Mouse (Mus musculus): ENCODE measurements at regions not wholly inside any gene's neighbourhood (a gene's known extent, or its start where the extent isn't known, plus 50 kb on each side); places are given as distances from the start of the nearest gene placed in this dataset.
A peak's percentile ranks its signal among the peaks of the same experiment; 100 is the strongest.

DNA sequence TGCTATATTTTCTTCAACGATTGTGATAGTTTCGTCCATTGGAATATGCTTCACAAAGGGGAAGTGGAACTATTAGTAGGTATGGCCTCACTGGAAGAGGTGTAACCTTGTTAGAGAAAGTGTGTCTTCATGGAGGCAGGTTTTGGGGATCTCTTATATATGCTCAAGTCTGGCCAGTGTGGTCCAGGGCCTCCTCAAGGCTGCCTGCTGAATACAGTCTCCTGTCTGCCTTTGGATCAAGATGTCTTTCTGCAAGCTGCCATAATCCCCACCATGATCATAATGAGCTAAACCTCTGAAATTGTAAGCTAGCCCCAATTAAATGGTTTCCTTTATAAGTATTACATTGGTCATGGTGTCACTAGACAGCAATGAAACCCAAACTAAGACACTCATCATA is 384.3 kb downstream of the Btbd3 start:
- no peak for DNase-seq

DNA sequence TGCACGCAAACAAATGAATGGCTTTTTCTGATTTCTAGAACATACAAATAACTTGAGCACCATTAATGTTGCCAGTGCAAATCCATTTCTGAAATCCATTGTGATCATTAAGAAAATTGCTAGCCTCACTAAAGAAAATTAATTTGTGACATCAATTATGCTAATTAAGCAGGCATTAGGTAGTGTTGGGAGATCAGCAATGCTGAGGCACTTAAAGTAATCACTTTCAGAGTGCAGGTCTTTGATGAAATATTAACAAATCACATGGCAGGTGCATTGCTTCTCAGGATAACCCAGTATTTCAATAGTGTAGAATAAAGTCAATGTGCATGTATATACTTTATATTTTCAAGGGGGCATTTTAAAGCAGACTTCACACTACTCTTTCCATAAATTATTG is 385.0 kb downstream of the Btbd3 start:
- DNase-seq, result no peak

DNA sequence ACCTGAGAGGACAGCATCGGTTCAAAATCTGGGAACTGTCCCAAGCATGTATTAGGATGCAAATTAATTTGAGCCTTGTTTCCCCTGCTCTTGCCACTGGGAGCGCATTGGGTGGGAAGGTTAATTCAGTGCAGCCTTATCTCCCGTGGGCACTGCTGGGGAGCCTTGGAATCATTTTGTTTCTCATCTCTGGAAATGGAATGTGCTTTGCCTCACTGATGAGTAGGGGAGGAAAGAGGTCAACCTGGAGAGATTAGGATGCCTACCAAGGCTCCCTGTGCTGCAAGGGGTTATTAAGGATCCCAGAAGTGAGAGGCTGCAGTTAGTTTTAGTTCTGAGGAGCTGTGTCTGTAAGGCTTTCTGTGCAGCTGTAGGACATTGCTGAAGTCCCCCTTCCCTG is 392.3 kb downstream of the Btbd3 start:
- no peak for DNase-seq

DNA sequence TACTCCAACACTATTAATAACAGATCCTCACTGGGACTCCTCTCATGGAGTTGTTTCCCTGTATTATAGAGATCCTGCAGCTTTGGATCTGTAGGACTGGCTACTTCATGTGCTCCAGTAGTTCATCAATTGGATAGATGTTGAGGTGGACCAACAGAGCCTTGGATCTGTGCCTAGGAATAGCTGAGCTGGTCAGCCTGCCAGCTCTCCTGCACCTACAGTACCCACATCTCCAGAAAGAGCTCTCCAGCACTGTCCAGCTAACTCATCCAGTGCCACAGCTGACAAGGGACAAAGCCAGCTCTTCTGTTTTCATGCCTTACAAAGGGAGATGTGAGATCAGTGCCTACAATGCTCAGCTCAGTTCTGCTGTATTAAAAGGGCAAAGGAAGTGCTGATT is 403.0 kb downstream of the Btbd3 start:
- DNase-seq, result no peak

DNA sequence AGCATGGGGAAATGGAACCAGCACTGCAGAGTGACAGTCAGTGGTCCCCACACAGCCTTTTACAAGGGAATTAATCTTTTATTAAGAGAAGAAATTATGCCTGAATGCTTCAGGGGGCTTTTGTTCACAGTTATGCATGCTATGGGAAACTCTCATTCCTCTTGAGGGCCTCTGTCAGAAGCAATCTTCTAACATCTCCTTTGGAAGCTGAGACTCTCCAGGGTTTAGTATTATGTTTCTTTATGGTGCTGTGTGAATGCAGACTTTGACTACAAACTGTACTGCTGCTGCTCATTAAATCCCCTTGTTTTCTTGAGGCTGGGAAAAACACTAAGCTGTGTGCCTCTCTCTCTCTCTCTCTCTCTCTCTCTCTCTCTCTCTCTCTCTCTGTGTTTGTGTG is 413.9 kb downstream of the Btbd3 start:
- no peak for DNase-seq

DNA sequence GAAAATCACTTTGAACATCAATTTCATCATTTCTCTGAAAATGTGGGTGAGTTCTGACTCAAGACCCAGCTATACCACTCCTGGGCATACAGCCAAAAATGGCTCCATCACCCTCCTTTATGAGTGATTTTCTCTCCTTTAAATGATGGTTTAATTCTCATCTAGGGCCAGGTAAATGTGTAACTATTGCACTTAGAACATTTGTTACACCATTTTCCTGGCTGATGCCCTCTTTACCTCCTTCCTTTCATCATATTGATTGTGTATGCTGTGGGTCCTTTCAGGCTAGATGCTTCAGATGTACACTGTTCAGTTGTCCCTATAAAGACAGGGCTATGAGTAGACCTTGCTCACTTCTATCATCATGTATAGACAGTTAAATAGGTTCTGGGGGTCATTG is 418.4 kb downstream of the Btbd3 start:
- DNase-seq, result no peak

DNA sequence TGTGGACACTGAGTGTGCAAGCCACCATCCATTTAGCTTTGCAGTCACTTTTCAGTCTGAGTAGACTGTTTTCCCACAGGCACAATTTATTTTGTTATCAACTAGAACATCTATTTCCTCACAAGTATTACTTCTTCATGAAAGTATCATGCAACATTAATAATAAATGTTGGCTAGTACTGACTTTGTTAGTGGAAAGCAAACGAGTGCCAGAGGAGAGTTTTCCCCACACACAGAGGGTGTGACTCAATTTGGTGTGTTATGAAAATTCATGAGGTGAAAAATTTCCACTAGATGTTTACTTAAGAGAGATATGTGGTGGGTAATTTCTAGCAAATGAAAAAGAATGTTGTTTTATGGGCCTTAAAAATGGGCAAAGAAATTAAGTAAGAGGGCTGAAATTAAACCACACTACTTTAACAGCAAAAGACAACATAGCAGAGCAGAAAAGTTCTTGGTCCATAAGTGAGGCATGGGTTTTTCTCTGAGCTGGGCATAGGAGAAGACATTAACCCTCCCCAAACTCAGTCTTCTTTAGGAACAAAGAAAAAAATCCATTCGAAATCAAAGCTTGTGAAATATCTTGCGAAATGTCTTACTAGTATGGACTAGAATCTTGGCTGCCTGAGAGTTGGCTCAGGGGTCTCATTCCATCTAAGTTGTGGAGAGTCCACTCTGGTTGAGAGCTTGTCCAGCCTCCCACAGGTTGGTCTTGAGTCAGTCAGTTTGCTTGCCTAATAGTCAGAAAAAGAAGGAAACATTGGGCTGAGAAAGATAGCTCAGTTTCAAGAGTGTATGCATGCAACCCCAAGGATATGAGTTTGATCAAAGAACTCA is 419.1 kb downstream of the Btbd3 start:
- DNase-seq, result peak; percentile 28

DNA sequence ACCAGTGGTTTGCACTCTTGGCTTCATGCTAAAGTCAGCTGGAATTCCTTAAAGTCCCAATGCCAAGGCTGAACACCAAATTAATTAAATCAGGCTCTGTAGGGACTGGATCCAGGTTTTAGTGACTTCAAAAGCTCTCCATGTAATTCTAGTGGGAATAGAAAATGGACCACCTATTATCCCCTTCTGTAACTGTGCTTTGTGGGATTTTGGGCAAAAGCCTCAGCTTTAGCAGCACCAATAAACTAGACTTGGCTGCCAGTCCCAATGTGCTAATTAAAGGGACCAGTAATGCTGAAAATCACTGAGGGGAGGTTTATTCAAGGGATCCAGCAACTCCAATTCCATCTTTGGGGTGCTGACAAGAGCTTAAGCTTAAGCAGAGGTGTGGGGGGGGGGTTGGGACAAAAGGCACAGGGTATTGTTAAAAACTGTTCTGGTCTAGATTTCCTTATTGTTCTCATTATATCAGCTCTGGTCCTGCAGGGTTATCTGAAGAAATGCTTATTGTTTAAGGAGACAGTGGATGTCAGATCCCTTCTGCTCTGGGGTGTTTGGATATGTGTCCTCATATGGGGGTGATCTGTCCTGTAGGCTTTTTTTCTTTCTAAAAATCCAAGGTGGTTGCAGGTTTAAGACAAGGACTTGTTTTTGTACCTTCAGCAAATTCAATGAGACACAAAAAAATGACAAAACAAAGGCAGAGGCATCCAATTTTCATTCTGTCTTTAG is 431.9 kb downstream of the Btbd3 start:
- DNase-seq, result no peak

DNA sequence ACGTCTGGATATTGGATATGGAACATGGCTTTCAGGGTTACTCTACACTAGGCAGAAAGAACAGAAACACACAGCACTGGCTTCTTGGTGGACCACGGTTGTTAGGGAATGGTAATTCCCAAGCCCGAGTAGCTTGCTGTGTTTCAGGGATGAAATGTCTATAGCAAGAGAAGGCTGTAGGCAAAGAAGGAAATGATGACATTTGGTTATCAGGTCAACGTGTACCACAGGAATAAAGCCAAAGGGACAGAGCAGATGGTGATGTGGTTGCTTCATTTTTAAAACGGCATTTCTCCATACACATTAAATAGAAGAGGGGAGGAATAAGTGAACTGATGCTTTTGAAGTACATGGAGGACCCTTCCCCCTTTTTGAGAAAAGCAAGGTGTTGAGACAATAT is 433.1 kb downstream of the Btbd3 start:
- DNase-seq, result no peak

DNA sequence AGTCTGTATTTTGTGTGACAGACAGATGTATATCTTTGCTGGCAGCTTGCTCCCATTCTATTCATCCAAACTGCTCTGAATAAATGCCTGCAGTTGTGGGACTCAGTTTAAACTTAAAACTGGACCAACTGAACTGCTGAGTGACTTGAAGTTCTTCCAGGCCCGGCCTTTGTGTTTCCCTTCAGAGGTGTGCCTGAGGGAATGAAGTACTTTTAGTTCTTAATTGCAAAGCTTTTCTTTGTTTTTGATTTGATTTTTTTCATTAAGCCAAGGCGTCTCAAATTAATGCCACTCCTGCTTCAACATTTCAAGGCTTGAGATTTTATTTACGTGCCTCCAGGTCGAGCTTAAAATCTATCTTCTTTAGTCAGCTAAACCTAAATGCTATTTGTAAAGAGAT is 446.4 kb downstream of the Btbd3 start:
- DNase-seq, result no peak

DNA sequence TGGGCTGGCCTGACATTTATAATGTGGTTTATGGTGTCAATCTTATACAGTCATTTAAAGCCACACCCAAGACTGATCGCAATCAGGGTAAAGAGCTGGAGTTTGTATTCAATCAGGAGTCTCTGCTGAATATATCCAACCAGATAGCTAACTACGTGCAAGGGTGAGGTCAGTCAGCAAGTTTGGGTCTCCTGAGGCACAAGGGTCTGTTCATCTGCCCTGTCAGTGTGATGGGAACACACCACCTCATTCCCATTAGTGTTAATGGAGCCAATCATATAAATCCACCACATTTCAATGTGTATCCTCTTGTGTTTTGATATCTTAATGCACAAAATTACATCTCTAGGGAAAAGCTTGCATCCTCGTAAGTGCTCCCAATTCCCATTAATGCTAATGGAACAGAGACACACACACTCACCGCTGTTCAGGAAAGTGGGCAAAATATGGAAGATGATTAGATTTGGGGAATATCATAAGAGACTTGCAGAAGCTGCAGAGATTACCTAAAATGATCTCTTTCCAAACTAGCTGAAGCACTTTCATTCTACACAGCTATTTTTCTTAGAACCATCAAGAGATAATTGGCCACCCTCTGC is 447.7 kb downstream of the Btbd3 start:
- DNase-seq, result no peak

DNA sequence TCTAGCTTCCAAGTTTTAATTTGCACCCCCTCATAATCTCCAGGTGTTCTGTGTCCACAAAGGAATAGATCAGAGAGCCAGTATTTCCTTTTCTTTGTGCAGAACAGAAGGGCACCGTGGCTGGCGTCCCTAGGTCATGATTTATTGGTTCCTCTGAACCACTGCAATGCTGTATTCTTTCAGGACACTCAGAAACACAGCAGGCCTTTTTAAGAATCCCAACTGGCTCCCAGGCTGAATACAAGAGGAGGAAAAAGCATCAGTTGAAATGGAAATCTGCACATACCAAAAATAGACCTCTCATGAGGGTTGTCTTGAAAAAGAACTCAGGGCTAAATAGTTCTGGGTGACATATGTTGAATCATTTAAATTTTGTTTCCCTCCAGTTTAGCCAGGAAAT is 452.4 kb downstream of the Btbd3 start:
- no peak for DNase-seq

DNA sequence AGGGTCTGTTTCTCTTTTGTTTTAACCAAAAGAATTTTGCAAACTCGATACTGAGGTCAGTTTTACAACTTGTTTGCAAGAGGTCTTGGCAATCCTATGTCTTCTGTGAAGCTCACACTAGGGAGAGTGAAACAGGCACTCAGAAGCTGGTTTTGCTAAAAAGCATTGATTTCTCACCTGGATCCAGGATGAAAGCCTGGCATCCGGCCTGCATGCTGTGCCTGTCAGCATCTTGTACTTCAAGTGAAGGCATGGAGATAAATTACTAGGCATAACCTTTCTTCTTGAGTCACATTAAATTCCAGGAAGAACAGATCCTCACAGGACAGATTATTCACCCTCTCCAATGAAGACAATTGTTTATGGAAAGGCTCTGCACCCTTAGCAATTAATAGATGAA is 477.5 kb downstream of the Btbd3 start:
- DNase-seq, result no peak

DNA sequence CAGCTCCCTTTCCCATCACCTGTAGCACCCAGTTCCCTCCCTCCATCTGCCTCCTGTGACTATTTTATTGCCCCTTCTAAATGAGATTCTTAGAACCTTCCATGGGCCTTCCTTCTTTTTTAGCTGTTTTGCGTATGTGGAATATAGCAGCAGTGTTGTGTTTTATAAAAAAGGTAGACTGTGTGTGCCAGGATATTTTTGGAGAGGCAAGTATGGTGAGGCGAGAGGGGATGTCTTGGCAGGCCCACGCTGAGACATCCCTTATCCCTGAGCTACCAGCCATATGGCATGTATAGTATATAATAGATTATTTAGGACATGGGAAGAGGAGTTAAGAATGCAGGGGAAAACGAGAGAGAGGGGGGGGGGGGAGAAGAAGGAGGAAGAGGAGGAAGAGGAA is 488.4 kb downstream of the Btbd3 start:
- no peak for DNase-seq

DNA sequence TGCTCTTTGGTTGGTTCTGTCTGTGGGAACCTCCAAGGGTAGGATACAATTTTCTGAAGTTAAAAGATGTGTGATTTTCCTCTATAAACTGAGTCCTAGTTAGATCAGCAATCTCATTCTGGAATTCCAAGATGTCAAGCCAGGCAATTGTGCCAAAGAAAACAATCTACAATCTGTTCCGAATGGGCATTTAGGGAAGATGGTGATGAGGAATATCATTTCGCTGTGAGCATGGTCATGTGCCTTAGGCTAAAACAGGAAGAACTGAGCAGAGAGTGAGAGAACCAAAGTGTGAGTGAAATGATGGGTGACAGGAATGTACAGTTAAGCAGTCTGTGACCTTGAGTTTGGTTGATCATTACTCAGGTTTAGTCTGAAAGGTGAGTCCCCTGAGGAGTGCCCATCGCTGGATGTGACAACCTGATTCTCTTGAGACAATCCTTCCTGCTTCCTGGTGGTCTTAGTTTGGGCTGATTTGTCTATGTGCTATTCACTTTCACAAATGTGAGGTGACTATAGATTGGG is 504.1 kb downstream of the Btbd3 start:
- DNase-seq, result no peak

DNA sequence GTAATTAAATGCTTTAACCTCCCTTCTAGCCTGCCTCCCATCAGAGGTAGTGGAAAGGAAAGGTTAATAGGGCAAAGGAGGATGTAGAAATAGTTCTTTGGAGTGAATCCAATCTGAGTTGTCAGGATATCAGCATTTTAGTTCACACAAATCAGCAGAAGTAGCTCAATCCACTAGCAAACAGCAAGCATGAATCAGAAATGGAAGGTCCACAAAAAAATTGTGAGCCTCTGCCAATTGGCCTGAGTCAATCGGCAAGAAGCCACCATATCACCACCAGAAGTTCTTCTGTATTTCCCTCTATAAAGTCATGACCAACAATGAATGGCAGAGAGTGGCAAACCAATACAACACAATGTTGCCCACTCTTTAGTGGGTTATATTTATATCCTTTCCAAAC is 505.0 kb downstream of the Btbd3 start:
- DNase-seq, result no peak

DNA sequence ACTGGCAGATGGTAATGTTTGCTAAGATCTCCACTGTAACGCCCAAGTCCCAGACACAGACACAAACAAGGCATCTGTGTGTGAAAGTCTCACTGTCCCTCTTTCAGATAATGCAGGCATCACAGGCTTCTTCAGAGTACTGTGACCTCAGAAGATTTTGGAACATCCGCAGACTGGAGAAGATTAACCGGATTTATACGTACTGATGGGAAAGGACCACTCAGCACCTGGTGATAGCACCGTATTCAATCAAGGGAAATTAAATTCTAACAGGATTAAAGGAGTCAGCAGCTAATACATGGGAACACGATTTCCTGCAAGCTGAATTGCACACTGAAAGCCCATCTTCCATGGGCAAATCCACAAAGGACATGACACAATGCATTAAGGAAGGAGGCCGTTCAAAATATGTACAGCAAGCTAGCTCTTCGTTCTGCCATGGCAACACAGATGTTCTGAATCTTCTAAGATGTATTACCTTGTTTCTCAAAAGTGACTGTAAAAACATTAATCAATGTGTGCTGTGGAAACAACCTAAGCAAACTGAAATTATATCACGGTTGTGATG is 510.0 kb downstream of the Btbd3 start:
- no peak for DNase-seq

DNA sequence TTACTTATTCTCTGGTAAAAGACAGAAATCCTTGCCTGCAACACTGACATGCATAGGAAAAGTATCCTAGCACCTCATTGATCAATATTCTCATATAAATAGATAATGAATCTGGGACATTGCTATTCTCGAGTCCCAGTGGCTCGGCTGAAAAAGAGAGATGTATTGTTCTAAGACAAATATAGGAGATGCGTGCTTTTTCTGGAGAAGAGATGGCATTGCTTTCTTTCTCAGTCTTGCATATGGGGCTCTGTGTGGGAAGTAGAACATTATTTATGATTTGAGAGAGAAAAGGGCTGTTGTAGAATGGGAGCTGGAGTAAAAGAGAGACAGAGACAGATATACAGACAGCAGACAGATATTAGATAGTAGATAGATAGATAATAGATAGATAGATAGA is 527.4 kb downstream of the Btbd3 start:
- DNase-seq, result no peak

DNA sequence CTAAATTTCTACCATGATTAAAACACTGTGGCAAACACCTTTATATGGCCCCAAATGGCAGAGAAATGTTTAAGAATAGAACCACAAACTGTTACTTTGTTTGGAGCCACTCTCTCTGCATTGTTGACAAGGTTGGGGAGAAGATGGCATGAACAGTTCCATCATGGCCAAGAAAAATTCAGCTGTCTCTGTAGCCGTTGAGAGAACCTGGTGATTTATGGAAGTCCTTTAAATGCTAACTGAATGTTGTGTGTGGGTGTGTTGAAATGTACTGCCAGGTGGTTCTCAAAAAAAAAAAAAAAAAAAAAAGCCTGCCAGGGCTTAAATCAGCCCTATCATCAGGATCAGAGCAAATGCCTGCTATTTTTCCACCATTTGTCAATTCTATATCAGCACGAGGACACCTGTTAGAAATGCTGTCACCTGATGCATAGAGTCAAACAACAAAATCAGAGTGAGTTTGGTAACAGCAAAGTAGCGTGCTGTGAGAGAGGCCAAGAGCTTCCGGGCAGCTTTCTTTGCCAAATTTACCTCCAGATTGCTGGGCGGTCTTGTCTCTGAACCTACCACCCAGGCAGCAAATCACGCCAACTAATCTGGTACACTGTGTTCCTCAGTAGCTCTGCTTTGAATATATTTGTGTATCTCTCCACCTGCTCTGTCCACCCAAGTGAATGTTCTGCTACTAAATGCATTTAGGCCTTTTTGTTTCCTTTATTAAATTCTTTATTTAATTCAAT is 536.5 kb downstream of the Btbd3 start:
- DNase-seq, result no peak

DNA sequence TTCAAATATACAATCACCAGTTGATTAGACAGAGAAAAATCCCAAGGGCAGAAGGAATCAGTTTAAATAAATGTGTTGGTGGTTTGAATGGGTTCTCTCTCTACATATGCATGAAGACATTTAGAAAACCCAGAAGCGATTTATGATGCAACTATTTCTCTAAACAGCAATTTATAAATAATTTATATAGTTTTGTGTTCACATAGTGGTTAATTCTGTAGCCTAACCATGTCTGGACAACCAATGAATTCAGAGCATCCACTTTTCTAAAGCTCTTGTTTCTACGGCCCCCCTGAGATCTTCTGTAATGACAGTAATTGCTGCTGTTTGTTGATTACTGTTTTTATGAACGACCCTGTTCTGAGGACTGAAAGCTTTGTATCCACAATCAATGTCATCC is 549.8 kb downstream of the Btbd3 start:
- no peak for DNase-seq

DNA sequence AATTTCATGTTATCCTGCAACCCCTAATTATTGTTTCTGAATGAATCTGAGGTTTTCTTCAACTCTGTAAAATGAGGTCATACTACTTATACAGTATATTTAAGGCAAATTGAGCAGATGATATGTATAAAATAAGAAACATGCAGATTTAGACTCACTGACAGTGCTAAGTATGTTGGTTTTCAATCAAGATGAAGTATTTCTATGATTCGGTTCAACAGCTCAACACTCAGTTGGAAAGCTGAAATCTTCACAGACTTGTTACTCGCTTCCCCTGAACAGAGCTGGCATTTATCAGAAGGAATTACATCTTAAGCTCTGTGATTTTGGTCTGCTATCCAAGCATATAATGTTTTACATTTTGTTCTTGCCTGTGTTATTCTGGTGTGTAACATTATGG is 553.4 kb downstream of the Btbd3 start:
- DNase-seq, result no peak

DNA sequence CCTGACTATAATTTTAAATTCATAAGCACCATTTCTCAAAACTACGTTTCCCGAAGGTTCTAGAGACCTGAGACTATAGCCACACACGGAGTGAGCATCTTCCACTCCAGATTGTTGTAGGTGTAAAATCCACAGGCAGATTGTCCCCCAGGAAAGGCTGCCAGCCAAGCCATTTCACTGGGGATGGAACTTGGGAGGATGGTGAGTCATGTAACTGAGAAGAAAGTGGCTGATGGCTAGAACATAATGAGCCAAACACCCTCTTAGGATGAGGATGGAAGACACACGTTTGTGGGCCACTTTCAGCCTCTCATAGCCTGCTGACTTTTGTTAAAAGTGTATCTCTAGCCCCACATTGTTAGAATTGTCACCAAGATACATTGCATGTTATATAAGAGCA is 564.1 kb downstream of the Btbd3 start:
- no peak for DNase-seq

DNA sequence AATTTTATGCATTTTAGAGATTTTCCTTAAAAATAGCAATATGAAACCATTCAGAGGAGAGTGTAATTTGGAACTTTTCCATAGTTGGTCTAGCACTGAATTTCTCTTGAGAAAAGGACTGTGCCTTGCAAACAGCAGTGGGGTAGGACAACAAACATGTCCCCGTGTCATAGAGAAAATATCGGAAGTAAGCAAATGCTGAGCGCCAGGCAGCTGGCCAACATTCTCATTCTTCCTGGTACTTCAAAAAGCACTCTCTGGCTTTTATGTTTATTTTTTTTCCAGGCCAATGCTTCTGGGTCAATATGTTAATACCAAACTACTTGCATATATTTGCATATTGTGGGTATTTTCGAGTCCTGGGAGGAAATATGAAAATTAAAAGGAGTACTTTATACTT is 568.5 kb downstream of the Btbd3 start:
- DNase-seq, result peak; percentile 36

Data from lung, postnatal 36 days (tissue).